Mouse (Mus musculus) thymus, postnatal 0 days (tissue): ENCODE data around the gene Epo. TPM values are rescaled to one million over a fixed set of nuclear protein-coding genes. Genes with fewer than 3 reads are reported as not detected.

Experiments used
- DNase-seq: peaks from one replicate; pipeline ENCODE4 v3.0.0-alpha.2; 2015; ENCODE audit warnings: low spot score
- polyA plus RNA-seq: library from polyadenylated mRNA; unstranded; fragments of >200 nt; fragmentation: Nextera tagmentation; extraction: Ambion mirVana; gene quantifications from 2 replicates; pipeline ENCODE4 v1.2.1, GENCODE M21; 2015

Gene Epo
- polyA plus RNA-seq, 1 experiment from 2014 or later, result not detected

- DNase-seq, result no peak
Observed at GRCm38 (mm10) chr5:137540991-137541390, 7.9 kb upstream of the Epo start.

GRCm38 (mm10) chr5:137539291-137539801 is 6.3 kb upstream of the Epo start:
- DNase-seq, result no peak

- no peak for DNase-seq
Observed at GRCm38 (mm10) chr5:137537461-137537860, 4.4 kb upstream of the Epo start.

GRCm38 (mm10) chr5:137535318-137535717 is 2.3 kb upstream of the Epo start:
- no peak for DNase-seq

GRCm38 (mm10) chr5:137534762-137535161 is 1.7 kb upstream of the Epo start:
- DNase-seq, result no peak

GRCm38 (mm10) chr5:137532808-137533116 is 280 bp downstream of the Epo start:
- DNase-seq, result no peak

DNA sequence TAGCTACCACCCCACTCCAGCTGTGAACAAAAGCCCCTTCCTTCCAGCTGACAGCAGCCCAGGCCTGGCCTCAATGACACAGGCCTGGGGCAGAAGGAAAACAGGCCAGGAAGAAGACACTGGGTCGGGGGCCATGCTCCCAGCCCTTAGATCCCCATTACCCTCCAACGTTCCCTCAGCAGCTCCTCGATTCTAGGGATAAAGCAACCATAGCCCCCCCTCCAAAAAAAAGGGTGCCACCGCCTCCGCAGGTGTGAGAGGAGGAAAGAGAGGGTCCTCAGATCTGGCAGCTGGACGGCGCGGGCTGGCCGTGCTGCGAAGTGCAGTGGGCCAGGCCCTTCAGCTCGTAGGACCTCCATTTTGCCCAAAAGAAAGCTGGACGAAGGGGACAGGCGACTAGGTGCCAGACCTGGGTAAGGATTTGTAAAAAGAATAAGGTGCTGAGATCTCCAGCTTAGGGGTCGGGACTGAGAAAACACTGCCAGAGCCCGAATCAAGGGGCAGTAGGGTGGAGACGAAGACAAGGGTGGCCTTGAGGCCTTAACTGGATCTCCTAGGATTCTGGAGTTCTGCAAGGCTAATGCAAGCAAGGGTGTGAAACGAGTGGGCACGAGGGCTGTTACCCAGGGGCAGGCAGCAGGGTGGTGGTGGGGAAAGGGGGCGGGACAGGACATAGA is 773 bp downstream of the Epo start:
- no peak for DNase-seq

- no peak for DNase-seq
Observed at GRCm38 (mm10) chr5:137531414-137532130, 1.5 kb downstream of the Epo start.

DNA sequence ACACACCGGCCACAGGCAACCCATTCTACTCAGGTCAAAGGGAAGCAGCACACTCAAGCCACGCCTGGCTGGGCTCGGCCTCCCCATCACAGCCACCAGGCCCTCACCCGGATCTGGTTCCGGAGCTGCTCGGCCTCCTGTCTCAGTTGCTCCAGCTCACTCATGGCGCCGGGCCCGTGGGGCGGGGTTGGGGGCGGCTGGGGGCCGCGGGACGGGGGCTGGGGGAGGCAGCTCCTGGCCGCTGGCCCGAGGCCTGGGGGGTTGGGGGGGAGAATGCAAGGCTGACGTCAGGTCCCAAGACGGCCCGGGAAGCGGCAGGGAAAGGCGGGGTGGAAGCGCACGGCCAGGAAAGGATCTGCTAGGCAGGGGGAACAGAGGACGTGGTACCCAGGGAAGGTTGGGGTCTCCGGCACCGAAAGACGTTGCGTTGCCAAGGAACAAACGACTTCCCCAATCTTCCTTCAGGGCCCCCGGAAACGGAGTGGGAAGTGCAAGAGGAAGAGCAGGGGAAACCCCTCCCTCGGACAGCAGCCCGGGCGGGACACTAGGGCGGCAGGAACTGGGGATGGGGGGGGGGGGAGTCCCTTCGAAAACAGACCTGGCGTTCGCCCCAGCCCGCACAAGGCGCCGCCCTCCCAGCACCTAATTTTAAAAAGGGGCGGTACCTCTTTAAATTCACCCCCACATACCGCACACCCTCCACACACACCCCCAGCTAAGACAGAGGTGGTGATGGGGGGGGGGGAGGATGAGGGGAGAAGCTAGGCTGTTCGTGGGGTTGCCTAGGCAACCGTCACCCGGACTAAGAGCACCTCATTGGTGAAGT is 2.2 kb downstream of the Epo start:
- DNase-seq, result peak; percentile 80

DNA sequence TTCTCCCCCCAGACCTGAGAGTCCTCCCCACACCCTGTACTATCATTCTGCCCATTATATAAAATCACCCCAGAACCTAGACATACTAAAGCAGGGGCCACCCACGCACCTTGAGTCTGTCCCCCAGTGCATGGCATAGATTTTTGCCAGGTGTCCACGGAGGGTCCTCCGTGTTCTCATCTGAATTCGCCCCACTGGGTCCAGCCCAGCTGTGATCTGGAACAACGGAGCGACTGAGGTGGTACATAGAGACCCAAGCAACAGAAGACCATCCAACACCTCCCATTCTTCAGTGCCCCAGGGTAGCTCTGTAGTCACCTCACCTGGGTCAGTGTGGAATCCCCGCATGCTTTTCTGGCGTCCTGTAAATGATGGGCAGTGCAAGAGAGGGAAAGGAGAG is 3.0 kb downstream of the Epo start:
- no peak for DNase-seq

DNA sequence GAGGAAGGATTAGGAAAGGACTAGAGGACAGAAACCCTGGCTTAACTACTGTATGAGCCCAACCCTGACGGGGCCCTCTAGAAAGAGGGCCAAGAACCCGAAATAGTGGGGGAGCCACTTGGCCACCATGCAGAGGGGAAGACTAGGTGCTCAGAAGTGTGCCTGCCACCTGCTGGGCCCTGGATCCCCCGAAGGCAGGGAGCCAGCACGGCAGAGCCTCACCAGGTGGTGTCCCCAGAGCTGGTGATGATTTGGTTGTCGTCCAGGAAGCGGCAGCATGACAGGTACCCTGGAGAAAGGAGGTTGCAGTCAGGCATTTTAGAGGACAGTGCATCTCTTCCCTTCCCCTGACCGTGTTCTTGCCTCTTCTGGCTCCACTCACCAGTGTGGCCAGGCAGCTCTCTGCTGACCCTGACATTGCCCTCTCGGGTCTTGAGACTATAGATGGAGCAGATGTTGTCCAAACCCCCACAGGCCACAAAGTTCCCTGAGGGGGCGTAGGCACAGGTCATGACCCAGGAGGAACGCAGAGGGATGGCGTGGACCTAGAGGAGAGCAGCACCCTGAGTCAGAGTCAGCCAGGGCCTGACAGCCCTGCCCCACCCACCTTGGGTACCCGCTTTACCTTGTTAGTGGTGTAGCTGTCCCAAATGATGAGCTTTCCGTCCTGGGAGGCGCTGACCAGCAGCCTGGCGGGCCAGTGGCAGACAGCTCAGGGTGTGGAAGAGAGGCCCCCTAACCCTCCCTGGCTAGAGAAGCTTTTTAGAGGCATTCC is 3.6 kb downstream of the Epo start:
- no peak for DNase-seq

- DNase-seq, result no peak
Observed at GRCm38 (mm10) chr5:137528247-137528968, 4.6 kb downstream of the Epo start.

DNA sequence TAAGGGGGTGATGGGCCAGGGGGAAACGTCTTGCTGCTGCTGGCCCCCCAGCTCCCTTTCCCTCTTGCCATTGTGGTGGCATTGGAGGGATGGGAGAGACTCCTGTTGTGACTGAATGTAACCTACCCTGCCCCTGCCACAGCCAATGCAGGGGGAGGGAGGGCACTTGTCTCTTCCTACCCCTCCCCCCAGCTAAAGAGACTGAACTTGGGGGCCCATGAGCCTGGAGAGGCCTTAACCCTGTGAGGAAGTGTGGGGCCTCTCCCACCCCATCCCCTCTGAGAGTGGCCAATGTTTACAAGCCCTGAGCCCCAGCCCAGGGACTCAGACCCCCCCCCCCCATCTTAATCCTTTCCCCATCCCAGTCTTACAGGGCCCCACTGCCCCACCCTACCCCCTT is 5.6 kb downstream of the Epo start:
- no peak for DNase-seq

- DNase-seq, result peak; percentile 42
Observed at GRCm38 (mm10) chr5:137526192-137526936, 6.7 kb downstream of the Epo start.

GRCm38 (mm10) chr5:137525511-137525910 is 7.5 kb downstream of the Epo start:
- no peak for DNase-seq

- no peak for DNase-seq
Observed at GRCm38 (mm10) chr5:137524671-137525070, 8.4 kb downstream of the Epo start.

GRCm38 (mm10) chr5:137524251-137524515 is 8.9 kb downstream of the Epo start:
- DNase-seq, result no peak

- DNase-seq, result no peak
Observed at GRCm38 (mm10) chr5:137523396-137524250, 9.4 kb downstream of the Epo start.

GRCm38 (mm10) chr5:137522711-137523110 is 10.3 kb downstream of the Epo start:
- DNase-seq, result no peak
